Comparison of ENCODE assay signal across 15 mouse cellular contexts in the genomic region with DNA sequence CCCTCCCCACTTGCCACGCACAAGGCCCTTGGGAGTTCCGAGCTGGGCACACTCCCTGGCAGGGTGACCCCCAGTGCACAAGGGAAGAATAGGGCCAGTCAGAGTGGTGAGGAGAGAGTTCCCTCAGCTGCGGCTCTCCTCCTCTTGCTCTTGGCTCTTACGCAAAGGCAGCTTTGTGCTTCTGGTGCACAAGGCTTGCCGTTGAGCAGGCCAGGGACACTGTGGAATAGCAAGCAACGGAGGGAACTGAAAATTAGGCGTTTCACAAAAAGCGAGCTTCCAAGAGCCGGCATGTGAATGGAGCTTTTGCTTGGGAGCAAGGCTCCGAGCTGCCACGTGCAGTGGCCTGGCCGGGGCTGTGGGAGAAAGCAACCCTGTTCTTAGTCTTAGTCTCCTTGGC. TPM values are rescaled to one million over a fixed set of nuclear protein-coding genes. Genes with fewer than 3 reads are reported as not detected.
DNase-seq lines count a peak whose midpoint lies in the region; ATAC-seq and TF ChIP-seq lines count a peak whose summit lies in the region.
"Had no signal": no experiment of that assay in that cellular context is flagged by ENCODE, and none has a peak within 500 bp of the region (broad histone marks: within the 10 kb centered on the region; RNA-seq: fewer than 3 reads in every experiment).

No protein-coding gene starts in this region.

- TF ChIP-seq CTCF in cerebellum, adult 2 months (IDR thresholded peaks at IDR 0.05; ENCODE audit: borderline replicate concordance, insufficient read depth, low read depth, low read length), result no peak

- peak overlapping the region; percentile 47 for H3K27ac ChIP-seq in cerebellum, adult 2 months (ENCODE audit: insufficient read depth, low read length)
- 0 out of 2 replicates have a peak overlapping the region, but pooled peaks have one; percentile 13 for H3K27ac ChIP-seq in neural tube, embryonic 13.5 days (replicated peaks)
- H3K27ac ChIP-seq in kidney, embryonic 15.5 days, result no peak overlapping the region
- H3K27ac ChIP-seq: embryonic facial prominence, embryonic 12.5 days; heart, embryonic 13.5 days had no signal

- no peak overlapping the region for H3K4me2 ChIP-seq in neural tube, embryonic 13.5 days
- no peak overlapping the region for H3K4me2 ChIP-seq in kidney, embryonic 15.5 days
- H3K4me2 ChIP-seq: embryonic facial prominence, embryonic 12.5 days; heart, embryonic 13.5 days had no signal

- peak; percentile 49 to 64 for DNase-seq in cerebellum, adult 2 months
- DNase-seq in cerebellum, postnatal 14 days, result no peak
- no peak for DNase-seq in neural tube, embryonic 10.5 days (ENCODE audit: extremely low spot score, low spot score)
- peak; percentile 56 to 84 for DNase-seq in left cerebral cortex, postnatal 25 days (ENCODE audit: low spot score in 2 of 2)
- no peak for DNase-seq in embryo, embryonic 10.5 days (ENCODE audit: low spot score)
- no peak for DNase-seq in heart, postnatal 14 days
- DNase-seq: kidney, adult 11 months; lung, postnatal 36 days; thymus, postnatal 25 days had no signal

- TF ChIP-seq POLR2A in cerebellum, adult 2 months (IDR thresholded peaks at IDR 0.05; ENCODE audit: borderline replicate concordance, insufficient read depth, low read length), result no peak

- no peak for ATAC-seq in neural tube, embryonic 13.5 days (ENCODE audit: low read depth)
- no peak for ATAC-seq in kidney, embryonic 15.5 days (replicated peaks; ENCODE audit: low FRiP score)

- H3K4me3 ChIP-seq in cerebellum, adult 2 months (replicated peaks; ENCODE audit: insufficient read depth, low read depth, low read length), result no peak overlapping the region
- no peak overlapping the region for H3K4me3 ChIP-seq in neural tube, embryonic 13.5 days
- no peak overlapping the region for H3K4me3 ChIP-seq in kidney, embryonic 15.5 days (replicated peaks)
- H3K4me3 ChIP-seq: embryonic facial prominence, embryonic 12.5 days; heart, embryonic 13.5 days had no signal

- peaks cover 56% of the 10 kb centered on the region for H3K4me1 ChIP-seq in cerebellum, adult 2 months (ENCODE audit: control insufficient read depth, insufficient read depth, low read length)
- H3K4me1 ChIP-seq in neural tube, embryonic 13.5 days (replicated peaks), result peaks cover 27% of the 10 kb centered on the region
- no peaks in the 10 kb centered on the region for H3K4me1 ChIP-seq in kidney, embryonic 15.5 days

- WGBS in cerebellum, adult 2 months, result 44% methylated on average over 12 of the region's 12 CpGs
- WGBS in neural tube, embryonic 13.5 days, result 74% methylated on average over 12 of the region's 12 CpGs
- WGBS in kidney, embryonic 15.5 days, result 88% methylated on average over 12 of the region's 12 CpGs

- H3K36me3 ChIP-seq in neural tube, embryonic 13.5 days, result no peaks in the 10 kb centered on the region
- no peaks in the 10 kb centered on the region for H3K36me3 ChIP-seq in kidney, embryonic 15.5 days
- H3K36me3 ChIP-seq: embryonic facial prominence, embryonic 12.5 days; heart, embryonic 13.5 days had no signal

- intact Hi-C loops in left cerebral cortex, postnatal 25 days (cut with DNase I), result no loop called here
- intact Hi-C loops in heart, postnatal 14 days (cut with DNase I), result no loop called here

- no peaks in the 10 kb centered on the region for H3K9me3 ChIP-seq in neural tube, embryonic 13.5 days
- H3K9me3 ChIP-seq in kidney, embryonic 15.5 days (replicated peaks), result no peaks in the 10 kb centered on the region
- H3K9me3 ChIP-seq: embryonic facial prominence, embryonic 12.5 days; heart, embryonic 13.5 days had no signal

- no peaks in the 10 kb centered on the region for H3K27me3 ChIP-seq in cerebellum, adult 2 months (ENCODE audit: control insufficient read depth, insufficient read depth, low read length)
- no peaks in the 10 kb centered on the region for H3K27me3 ChIP-seq in neural tube, embryonic 13.5 days
- no peaks in the 10 kb centered on the region for H3K27me3 ChIP-seq in kidney, embryonic 15.5 days
- H3K27me3 ChIP-seq: embryonic facial prominence, embryonic 12.5 days had no signal

- H3K9ac ChIP-seq in neural tube, embryonic 13.5 days, result no peak overlapping the region
- no peak overlapping the region for H3K9ac ChIP-seq in kidney, embryonic 15.5 days
- H3K9ac ChIP-seq: embryonic facial prominence, embryonic 12.5 days; heart, embryonic 13.5 days had no signal

RNA-seq across cellular contexts. Expression of a gene that starts 40.2 kb away (rescaled TPM):
- 75.5 and 79.8 TPM in 2 replicates for polyA plus RNA-seq in cerebellum, adult 2 months (2012; rRNA removed)
- polyA plus RNA-seq in neural tube, embryonic 13.5 days (2015; fragmentation: Nextera tagmentation; extraction: Ambion mirVana), result 40.4 and 41.2 TPM in 2 replicates
- 100 to 1,000 TPM; 158 TPM for total RNA-seq in left cerebral cortex, postnatal 25 days (2021)
- 0.85 and 1.5 TPM in 2 replicates for polyA plus RNA-seq in kidney, embryonic 15.5 days (2015; fragmentation: Nextera tagmentation; extraction: Ambion mirVana)
- total RNA-seq in heart, postnatal 14 days (2021), result 1 to 10 TPM; 1.2 to 1.4 TPM
- total RNA-seq: liver, adult 2 months; MEL had no signal
- polyA plus RNA-seq: liver, adult 2 months had no signal

Comparison
In these comparisons a context has a peak if more than half of its experiments do, and no peak if none do; other contexts are left out.
1. DNase-seq: peak in cerebellum, adult 2 months (2 of 2) and left cerebral cortex, postnatal 25 days (2 of 2); none in cerebellum, postnatal 14 days (0 of 2), neural tube, embryonic 10.5 days (single experiment), embryo, embryonic 10.5 days (single experiment) and heart, postnatal 14 days (0 of 2).
2. RNA of a gene that starts 40.2 kb away (polyA plus RNA-seq): 75.5 to 79.8 TPM in cerebellum, adult 2 months and 40.4 to 41.2 TPM in neural tube, embryonic 13.5 days; 0.85 to 1.5 TPM in kidney, embryonic 15.5 days; every median in the first group is over 10 times any median in the second.